Mouse (Mus musculus): ENCODE results near the gene Coq7.

DNA sequence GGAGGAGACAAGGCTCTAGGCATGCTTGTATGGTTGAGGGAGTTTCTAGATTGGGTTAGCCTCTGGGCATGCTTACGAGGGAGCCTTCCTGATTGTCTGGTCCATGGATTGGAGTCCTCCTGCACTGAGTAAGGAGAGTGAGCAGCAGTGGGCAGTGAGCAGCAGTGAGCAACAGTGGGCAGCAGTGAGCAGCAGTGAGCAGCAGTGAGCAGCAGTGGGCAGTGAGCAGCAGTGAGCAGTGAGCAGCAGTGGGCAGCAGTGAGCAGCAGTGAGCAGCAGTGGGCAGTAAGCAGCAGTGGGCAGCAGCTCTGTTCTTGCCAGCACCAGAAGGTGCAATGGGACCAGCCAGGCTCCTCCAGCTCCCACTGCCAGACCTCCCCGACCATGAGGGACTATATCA is 15.3 kb downstream of the Coq7 start:
- no peak for TF ChIP-seq EP300 (IDR thresholded peaks at IDR 0.05)
- peak; percentile 97 for TF ChIP-seq CTCF (IDR thresholded peaks at IDR 0.05)

All from lung, postnatal 0 days (tissue).